Mouse (Mus musculus): ENCODE data around the gene Osbpl3.
A peak's percentile ranks its signal among the peaks of the same experiment; 100 is the strongest.

The Osbpl3 gene

DNA sequence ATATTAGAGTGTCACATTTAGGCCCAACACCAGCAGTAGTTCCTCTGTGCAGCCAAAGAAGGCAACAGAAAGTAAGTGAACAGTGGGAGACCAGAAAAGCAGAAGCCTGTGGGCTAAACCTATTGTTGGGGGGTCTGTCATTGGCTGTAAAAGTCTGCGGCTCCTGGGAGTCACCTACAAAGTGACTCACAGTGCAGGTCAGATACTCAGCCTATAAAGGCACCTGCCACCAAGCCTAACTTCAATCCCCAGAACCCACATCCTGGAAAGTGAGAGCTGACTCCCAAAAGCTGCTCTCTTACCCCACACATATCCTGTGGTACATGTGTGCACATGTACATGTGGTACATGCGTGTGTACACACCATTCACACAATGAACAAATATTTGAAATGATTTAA, 124.5 kb downstream of the Osbpl3 start:
- no peak for DNase-seq (ENCODE audit: low spot score)

- no peak for DNase-seq (ENCODE audit: low spot score)
Measured at GRCm38 (mm10) chr6:50329380-50329779, 126.6 kb downstream of the Osbpl3 start.

GRCm38 (mm10) chr6:50328901-50329300, 127.1 kb downstream of the Osbpl3 start:
- DNase-seq (ENCODE audit: low spot score): no peak

GRCm38 (mm10) chr6:50326192-50326591, 129.8 kb downstream of the Osbpl3 start:
- no peak for DNase-seq (ENCODE audit: low spot score)

DNA sequence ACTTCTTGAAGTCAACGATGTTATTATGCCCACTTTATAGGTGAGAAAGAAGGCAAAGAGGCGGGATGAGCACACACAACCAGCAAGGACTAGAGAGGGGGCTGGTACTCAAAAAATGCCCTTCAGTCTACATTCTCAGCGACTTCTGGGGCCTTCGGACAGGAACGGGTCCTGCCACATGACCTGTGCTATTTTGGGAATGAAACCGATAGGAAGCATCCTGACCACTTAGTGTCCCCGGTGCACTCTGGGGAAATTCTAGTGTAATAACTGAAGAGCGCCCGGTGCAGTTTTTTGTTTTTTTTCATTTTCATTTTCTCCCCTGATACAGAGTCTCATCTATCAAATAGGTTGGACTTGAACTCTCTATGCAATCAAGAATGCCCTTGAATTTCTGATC, 130.5 kb downstream of the Osbpl3 start:
- DNase-seq (ENCODE audit: low spot score): no peak

DNA sequence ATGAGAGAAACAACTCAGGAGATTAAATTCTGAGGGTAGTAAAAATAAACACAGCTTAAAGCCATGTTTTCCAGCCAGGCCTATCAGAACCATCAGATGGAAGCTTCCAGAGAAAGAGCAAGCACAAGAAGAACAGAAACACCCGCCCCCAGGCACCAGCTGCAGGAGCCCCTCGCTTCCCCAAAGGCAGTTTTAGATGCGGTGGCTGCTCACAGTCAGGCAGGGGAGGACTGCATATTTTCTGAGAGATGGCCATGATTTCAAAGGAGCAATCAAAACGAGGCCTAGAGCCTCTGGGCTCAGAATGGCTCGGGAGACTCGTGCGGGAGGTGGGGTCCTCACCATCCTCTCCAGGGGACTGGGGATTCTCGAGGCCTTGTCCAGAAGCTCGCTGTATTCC, 133.4 kb downstream of the Osbpl3 start:
- no peak for DNase-seq (ENCODE audit: low spot score)

DNA sequence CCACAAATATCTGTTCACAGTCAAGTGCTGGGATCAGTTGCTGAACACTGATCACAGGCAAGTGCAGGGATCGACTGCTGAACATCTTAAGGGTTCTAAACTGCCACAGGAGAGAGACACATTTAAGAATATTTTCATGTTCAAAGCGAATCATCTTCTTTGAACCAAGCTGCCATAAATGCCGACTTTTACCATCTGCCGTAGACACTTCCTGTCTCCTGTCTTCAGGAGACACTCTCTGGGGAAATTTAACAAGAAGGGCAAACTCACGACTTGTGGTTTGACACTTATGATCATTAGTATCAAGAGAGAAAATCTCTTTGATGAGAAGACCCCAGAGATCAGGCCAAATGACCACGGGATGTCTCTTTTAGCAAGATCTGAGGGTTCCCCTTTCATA, 134.3 kb downstream of the Osbpl3 start:
- DNase-seq (ENCODE audit: low spot score): no peak

DNA sequence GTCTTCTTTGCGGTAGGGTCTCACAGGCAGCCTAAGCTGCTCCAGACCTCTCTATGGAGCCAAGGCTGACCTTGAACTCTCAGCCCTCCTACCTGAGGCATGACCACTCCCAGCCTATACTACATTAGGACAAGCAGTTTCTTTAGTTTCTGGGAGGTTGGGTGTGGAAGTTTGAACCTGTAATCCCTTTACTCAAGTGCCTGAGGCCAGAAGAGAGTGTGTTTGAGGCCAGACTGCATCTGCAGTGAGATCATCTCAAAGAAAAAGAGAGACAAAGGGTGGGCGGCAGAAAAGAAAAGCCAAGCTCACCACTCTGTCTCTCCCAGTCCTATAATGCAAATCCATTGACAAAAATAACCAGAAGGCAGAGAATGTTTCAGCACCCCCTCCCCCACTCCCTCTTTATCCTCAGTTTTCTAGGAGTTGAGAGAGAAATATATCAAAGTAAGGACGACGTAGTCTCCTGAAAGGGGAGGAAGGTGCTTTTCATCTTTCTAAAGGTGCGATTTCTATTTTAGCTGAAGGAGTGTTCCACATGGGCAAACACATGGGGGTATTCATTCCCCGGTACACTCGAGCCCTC, 137.3 kb downstream of the Osbpl3 start:
- DNase-seq (ENCODE audit: low spot score): no peak

- no peak for DNase-seq (ENCODE audit: low spot score)
Measured at GRCm38 (mm10) chr6:50318150-50318549, 137.9 kb downstream of the Osbpl3 start.

DNA sequence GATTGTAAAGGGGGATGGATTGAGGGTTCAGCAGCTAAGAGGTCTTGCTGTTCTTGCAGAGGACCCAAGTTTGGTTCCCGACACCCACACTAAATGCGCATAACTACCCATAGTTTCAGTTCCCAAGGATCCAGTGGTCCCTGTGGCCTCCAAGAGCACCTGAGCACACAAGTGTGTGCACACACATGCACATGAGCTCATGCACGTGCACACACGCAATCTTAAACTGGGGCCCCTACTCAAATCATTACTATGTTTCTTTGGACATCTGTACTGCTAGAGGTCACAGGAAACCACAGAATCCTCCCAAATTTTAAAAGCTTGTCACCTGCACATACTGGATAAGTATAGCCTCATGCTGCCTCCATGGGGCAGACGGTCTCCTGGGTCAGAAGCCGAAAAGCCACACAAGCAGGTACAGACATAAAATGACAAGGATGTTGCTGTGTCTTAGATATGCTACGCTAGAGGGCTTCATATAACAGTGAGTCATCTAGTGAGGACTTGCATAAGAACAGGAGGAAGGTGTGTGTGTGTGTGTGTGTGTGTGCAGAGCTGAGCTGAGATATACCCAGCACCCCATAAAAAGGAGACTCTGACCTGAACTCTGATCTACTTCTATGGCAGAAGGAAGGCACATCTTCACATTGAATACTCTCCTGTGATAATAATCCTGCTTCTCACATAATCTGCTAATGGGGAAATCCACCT, 139.1 kb downstream of the Osbpl3 start:
- DNase-seq (ENCODE audit: low spot score): no peak

- DNase-seq (ENCODE audit: low spot score): no peak
Measured at GRCm38 (mm10) chr6:50314406-50315071, 141.5 kb downstream of the Osbpl3 start.

DNA sequence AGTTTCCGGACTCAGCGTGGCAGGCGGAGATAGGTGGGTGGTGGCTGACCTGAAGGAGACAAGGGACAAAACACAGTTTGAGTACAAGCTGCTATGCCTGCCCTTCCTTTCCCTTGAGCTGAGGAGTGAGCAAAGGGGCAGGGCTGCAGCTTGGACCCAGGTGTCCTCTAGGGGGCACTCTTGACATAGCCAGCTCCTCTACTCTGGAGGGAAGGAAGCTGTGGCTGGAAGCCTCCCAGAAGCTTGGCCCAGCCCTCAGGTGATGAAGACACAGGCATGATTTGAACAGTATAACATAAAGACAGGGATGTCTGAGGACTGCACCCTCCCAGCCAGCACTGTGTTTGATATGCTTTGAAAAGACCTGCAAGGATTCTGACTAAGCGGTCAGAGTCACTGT, 143.4 kb downstream of the Osbpl3 start:
- DNase-seq (ENCODE audit: low spot score): peak; percentile 47

DNA sequence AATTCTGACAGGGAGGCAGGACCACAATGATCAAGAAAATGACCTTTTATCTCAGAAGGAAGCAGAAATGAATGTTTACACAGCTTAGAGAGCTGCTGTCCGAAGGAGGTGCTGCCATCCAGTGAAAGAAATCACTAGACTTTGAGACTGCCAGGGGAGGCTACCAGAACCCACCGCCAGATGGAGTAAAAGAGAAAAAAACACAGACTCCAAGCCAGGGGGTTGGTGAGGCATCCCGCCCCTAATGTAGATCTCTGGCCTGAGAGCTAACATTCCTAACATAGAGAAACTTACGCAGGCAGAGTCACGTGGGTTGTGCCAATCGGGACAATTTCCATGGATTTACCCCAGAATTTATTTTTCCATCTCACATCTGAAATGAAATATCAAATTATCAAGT, 147.0 kb downstream of the Osbpl3 start:
- DNase-seq (ENCODE audit: low spot score): no peak

GRCm38 (mm10) chr6:50306625-50307024, 149.4 kb downstream of the Osbpl3 start:
- DNase-seq (ENCODE audit: low spot score): no peak

- DNase-seq (ENCODE audit: low spot score): peak; percentile 55
Measured at GRCm38 (mm10) chr6:50304949-50305491, 151.0 kb downstream of the Osbpl3 start.

GRCm38 (mm10) chr6:50301121-50301520, 154.9 kb downstream of the Osbpl3 start:
- DNase-seq (ENCODE audit: low spot score): no peak

GRCm38 (mm10) chr6:50300622-50301021, 155.4 kb downstream of the Osbpl3 start:
- no peak for DNase-seq (ENCODE audit: low spot score)

- no peak for DNase-seq (ENCODE audit: low spot score)
Measured at GRCm38 (mm10) chr6:50299071-50299470, 156.9 kb downstream of the Osbpl3 start.

- DNase-seq (ENCODE audit: low spot score): no peak
Measured at GRCm38 (mm10) chr6:50297671-50298070, 158.3 kb downstream of the Osbpl3 start.

DNA sequence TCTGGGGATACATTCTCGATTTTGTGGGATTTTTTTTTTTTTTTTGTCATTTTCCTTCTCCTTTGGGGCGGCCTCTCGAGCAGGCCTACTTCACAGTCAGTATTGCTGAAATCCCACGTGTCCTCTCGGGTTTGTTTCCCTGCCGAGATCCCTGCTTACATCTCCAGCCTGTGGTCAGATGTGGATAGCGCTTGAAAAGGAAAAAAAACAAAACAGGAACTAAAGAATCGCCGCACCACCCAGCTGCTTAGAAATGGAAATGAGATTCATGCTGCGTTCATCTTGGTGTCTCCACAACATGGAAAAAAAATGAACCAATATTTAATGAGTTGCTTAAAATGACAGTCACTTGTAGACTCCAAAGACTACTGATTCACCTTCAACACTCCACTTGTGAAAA, 160.9 kb downstream of the Osbpl3 start:
- no peak for DNase-seq (ENCODE audit: low spot score)

DNA sequence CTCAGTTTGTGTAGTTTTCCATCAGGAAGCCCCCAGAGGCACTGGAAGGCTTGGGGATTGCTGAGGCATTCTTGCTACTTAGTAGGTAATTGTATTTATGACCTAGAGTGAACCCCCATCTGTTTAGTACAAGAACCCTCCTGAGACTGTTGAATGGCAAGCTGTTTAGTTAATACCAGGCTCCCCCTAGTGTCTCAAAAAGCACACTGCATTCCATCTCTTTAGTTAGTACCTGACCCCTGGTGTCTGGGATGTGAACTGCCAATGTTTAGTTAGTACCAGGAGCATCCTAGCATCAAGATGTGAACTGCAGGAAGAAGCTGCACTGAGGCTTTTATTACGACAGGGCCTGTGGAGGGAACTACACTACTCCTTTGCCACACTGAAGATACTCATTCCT, 161.9 kb downstream of the Osbpl3 start:
- DNase-seq (ENCODE audit: low spot score): peak; percentile 74

GRCm38 (mm10) chr6:50291650-50292049, 164.4 kb downstream of the Osbpl3 start:
- no peak for DNase-seq (ENCODE audit: low spot score)

DNA sequence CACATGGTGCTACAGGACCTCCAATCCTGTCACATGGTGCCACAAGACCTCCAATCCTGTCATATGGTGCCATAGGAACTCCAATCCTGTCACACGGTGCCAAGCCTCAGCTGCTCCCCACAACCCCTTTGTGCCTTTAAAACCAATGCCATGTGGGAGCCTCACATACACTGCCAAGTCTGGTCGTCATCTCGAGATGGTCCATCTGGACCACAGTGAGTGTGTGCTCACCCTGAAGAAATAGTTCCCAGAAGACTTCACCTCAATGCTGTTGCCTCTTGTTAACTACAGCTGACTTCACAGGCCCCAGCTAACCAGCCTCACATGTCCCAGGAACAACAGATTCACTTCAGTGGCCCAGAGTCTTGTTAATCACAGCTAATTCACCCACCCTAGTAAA, 169.1 kb downstream of the Osbpl3 start:
- DNase-seq (ENCODE audit: low spot score): no peak
